Mouse (Mus musculus): ENCODE results near the gene Cul9. TPM values are rescaled to one million over a fixed set of nuclear protein-coding genes. Genes with fewer than 3 reads are reported as not detected.
"Not testable (repeated sequence)": the region's sequence is repeated elsewhere in the genome, so short reads cannot be mapped to it uniquely, and the experiment has no call there.

The Cul9 gene
- polyA plus RNA-seq, 1 experiment = 50.4 TPM

- peak; percentile 98 for DNase-seq (ENCODE audit: low read depth)
- TF ChIP-seq POLR2A (IDR thresholded peaks at IDR 0.05; ENCODE audit: borderline replicate concordance, extremely low read depth, insufficient read depth, insufficient read length, poor library complexity, severe bottlenecking) (peak; percentile 67; the same call in 1 of the 2 replicates), CTCF (IDR thresholded peaks at IDR 0.05; ENCODE audit: borderline replicate concordance, extremely low read depth, insufficient read depth, insufficient read length) (no peak)
These were observed 49.4 kb downstream of the Cul9 start, which contains the start of gene Dnph1 for GRCm38 (mm10) chr17:46496623-46497434. Dnph1 (plus strand) TSS chr17:46496711.

GRCm38 (mm10) chr17:46496081-46496480 is 50.1 kb downstream of the Cul9 start:
- not testable (repeated sequence) for DNase-seq (ENCODE audit: low read depth)

GRCm38 (mm10) chr17:46495486-46495885 is 50.7 kb downstream of the Cul9 start:
- no peak for TF ChIP-seq CTCF (IDR thresholded peaks at IDR 0.05; ENCODE audit: borderline replicate concordance, extremely low read depth, insufficient read depth, insufficient read length)
- TF ChIP-seq POLR2A (IDR thresholded peaks at IDR 0.05; ENCODE audit: borderline replicate concordance, extremely low read depth, insufficient read depth, insufficient read length, poor library complexity, severe bottlenecking) = no peak
- no peak for DNase-seq (ENCODE audit: low read depth)

- TF ChIP-seq POLR2A (IDR thresholded peaks at IDR 0.05; ENCODE audit: borderline replicate concordance, extremely low read depth, insufficient read depth, insufficient read length, poor library complexity, severe bottlenecking) = peak; percentile 54; the same call in 1 of the 2 replicates
- no peak for TF ChIP-seq CTCF (IDR thresholded peaks at IDR 0.05; ENCODE audit: borderline replicate concordance, extremely low read depth, insufficient read depth, insufficient read length)
- peak; percentile 89 for DNase-seq (ENCODE audit: low read depth)
These were observed 58.8 kb downstream of the Cul9 start, which contains the start of gene Ttbk1 for GRCm38 (mm10) chr17:46487431-46487830. Ttbk1 (minus strand) TSS chr17:46487675.

GRCm38 (mm10) chr17:46486995-46487394 is 59.2 kb downstream of the Cul9 start:
- no peak for TF ChIP-seq POLR2A (IDR thresholded peaks at IDR 0.05; ENCODE audit: borderline replicate concordance, extremely low read depth, insufficient read depth, insufficient read length, poor library complexity, severe bottlenecking)
- TF ChIP-seq CTCF (IDR thresholded peaks at IDR 0.05; ENCODE audit: borderline replicate concordance, extremely low read depth, insufficient read depth, insufficient read length) = no peak
- peak; percentile 23 for DNase-seq (ENCODE audit: low read depth)

GRCm38 (mm10) chr17:46484461-46484875 is 61.7 kb downstream of the Cul9 start:
- no peak for DNase-seq (ENCODE audit: low read depth)
- TF ChIP-seq CTCF (IDR thresholded peaks at IDR 0.05; ENCODE audit: borderline replicate concordance, extremely low read depth, insufficient read depth, insufficient read length) = no peak
- TF ChIP-seq POLR2A (IDR thresholded peaks at IDR 0.05; ENCODE audit: borderline replicate concordance, extremely low read depth, insufficient read depth, insufficient read length, poor library complexity, severe bottlenecking) = no peak

GRCm38 (mm10) chr17:46484021-46484431 is 62.2 kb downstream of the Cul9 start:
- DNase-seq (ENCODE audit: low read depth) = peak; percentile 28

GRCm38 (mm10) chr17:46483561-46484001 is 62.6 kb downstream of the Cul9 start:
- TF ChIP-seq CTCF (IDR thresholded peaks at IDR 0.05; ENCODE audit: borderline replicate concordance, extremely low read depth, insufficient read depth, insufficient read length) = no peak
- no peak for TF ChIP-seq POLR2A (IDR thresholded peaks at IDR 0.05; ENCODE audit: borderline replicate concordance, extremely low read depth, insufficient read depth, insufficient read length, poor library complexity, severe bottlenecking)
- peak; percentile 85 for DNase-seq (ENCODE audit: low read depth)

More at GRCm38 (mm10) chr17:46484021-46484431, 62.2 kb downstream of the Cul9 start:
- TF ChIP-seq POLR2A (IDR thresholded peaks at IDR 0.05; ENCODE audit: borderline replicate concordance, extremely low read depth, insufficient read depth, insufficient read length, poor library complexity, severe bottlenecking) = no peak

- no peak for TF ChIP-seq CTCF (IDR thresholded peaks at IDR 0.05; ENCODE audit: borderline replicate concordance, extremely low read depth, insufficient read depth, insufficient read length)
- DNase-seq (ENCODE audit: low read depth) = no peak
These were observed 68.9 kb downstream of the Cul9 start for GRCm38 (mm10) chr17:46477286-46477685.

GRCm38 (mm10) chr17:46476601-46477000 is 69.6 kb downstream of the Cul9 start:
- no peak for DNase-seq (ENCODE audit: low read depth)
- TF ChIP-seq CTCF (IDR thresholded peaks at IDR 0.05; ENCODE audit: borderline replicate concordance, extremely low read depth, insufficient read depth, insufficient read length) = no peak

- TF ChIP-seq POLR2A (IDR thresholded peaks at IDR 0.05; ENCODE audit: borderline replicate concordance, extremely low read depth, insufficient read depth, insufficient read length, poor library complexity, severe bottlenecking) = no peak
- no peak for TF ChIP-seq CTCF (IDR thresholded peaks at IDR 0.05; ENCODE audit: borderline replicate concordance, extremely low read depth, insufficient read depth, insufficient read length)
- peak; percentile 75 for DNase-seq (ENCODE audit: low read depth)
These were observed 78.4 kb downstream of the Cul9 start for GRCm38 (mm10) chr17:46467830-46468229.

GRCm38 (mm10) chr17:46462226-46462625 is 84.0 kb downstream of the Cul9 start:
- TF ChIP-seq POLR2A (IDR thresholded peaks at IDR 0.05; ENCODE audit: borderline replicate concordance, extremely low read depth, insufficient read depth, insufficient read length, poor library complexity, severe bottlenecking) (no peak), CTCF (IDR thresholded peaks at IDR 0.05; ENCODE audit: borderline replicate concordance, extremely low read depth, insufficient read depth, insufficient read length) (no peak)
- DNase-seq (ENCODE audit: low read depth) = no peak

Measured in brain, embryonic 14.5 days (tissue).